Mouse (Mus musculus) adrenal gland, adult (tissue): ENCODE data around the gene Vps13c.

Experiments
- DNase-seq, 2 experiments: peaks; one replicate each; pipeline ENCODE4 v3.0.0; 2022 to 2023; ENCODE audit warnings: low spot score in 1 of 2; ENCODE audit not compliant: inconsistent age in 2 of 2

The Vps13c gene

DNA sequence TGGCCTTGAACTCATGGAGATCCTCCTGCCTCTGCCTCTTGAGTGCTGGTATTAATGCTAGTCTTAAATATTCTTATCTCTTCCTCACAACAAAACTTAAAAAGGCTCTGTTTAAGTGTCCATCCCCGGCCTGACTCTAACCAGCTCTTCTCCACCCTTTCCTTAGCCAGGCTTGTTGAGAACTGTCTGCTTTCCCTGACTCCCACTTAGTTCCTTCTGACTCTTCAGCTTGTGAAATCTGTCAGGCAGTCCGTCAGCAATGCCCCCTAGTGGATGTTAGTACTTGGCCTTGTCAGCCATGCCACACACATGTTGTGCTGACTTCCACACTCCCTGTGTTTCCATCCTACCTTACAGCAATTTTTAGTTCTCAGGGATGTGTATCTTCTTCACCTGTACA is 35.1 kb downstream of the Vps13c start:
- DNase-seq: peak in 1 of 2 experiments; percentile 81

DNA sequence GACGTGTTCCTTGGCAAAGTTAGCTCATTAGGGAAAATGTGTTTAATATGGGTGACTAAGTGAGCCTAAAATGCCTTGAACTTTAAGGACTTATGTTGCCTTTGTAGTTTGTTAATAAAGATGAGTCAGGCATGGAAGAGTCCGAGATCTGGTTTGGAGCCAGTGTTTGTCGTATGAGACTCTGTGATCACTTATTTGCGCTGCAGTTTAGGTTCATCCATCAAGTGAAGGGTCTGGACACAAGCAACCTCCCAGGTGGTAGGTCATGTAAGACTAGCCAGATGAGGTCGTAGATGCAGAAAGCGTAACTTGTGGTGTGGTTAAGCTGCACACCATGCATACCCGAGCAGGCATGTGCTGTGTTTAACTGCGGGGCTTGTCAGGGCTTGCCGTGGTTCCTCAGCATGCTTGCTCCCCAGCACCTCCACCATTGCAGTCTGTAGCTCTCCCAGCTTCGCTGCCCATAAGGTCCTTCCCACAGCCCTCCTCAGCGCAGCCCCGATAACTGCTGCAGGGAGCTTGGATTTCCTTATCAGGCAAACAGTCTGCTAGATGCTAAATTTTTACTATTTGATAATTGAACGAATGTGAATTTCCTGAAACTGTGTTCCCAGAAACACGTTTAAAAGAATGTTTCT is 37.0 kb downstream of the Vps13c start:
- peak; percentile 34 to 85 for DNase-seq

DNA sequence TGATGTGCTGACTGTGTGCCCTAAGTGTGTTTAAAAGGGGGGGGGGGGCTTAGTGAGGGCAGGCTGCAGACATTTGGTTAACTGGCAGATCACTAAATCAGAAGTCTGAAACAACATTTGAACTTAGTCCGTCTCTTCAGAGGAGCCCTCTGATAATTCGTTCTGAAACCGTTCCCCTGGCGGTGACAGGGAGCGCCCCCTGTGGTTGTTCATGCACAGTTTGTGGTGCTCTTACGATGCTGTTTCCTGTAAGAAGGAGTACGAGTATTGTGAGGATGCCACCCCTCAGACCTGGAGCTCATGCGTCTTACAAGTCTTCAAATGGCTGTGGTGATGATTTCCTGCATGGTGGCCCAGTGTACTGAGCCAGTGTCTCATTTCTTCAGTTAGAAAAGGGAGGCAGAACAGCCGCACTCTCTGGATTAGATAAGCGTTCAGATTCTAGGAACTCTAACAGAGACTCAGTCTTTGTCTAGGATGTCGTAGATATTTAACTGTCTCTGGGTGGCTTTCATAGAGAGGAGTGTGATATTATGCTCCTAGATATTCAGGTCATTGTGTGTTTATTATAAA is 38.1 kb downstream of the Vps13c start:
- DNase-seq: no peak

DNA sequence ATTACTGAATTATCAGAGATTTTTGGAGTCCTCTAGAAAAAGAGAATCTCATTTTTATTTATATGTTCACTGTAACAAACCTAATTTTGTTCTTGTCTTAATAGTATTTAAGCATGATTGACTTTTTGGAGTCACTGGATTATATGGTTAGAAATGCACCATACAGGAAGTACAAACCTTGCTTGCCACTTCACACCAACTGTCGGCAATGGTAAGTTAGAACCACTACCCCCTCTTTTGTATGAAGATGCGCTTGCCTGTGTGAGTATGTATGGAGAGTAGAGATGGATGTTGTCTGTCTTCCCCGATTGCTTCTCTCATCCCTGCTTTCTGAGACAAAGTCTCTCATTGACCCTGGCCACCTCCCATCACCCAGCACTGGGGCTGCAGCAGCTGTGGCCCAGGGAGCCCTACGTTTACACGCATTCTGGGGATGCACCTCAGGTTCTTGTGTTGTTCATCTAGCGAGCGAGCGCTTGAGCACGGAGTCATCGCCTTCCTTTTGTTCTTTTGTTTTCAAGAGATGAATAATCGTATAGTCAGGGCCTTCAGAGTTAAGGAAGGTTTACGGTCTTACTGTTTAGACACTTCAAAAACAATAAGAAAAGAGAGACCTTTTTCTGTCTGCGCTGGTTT is 43.3 kb downstream of the Vps13c start:
- no peak for DNase-seq

DNA sequence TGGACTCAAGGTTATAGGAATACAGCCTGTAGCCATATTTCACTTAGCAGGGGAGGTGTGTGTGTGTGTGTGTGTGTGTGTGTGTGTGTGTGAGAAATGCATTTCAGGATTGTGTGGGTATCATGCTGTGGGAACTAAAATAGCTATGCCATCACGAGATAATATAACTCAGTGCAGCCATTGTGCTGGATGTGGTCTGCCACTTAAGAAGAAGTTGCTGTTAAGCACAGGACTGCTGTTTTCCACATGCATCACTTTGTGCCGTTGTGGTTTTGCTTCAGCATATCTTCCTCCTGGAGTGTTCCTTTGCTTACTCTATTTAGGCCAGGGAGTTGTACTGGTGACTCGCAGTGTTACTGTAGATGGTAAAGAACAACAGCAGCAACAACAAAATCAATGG is 43.9 kb downstream of the Vps13c start:
- DNase-seq: no peak

DNA sequence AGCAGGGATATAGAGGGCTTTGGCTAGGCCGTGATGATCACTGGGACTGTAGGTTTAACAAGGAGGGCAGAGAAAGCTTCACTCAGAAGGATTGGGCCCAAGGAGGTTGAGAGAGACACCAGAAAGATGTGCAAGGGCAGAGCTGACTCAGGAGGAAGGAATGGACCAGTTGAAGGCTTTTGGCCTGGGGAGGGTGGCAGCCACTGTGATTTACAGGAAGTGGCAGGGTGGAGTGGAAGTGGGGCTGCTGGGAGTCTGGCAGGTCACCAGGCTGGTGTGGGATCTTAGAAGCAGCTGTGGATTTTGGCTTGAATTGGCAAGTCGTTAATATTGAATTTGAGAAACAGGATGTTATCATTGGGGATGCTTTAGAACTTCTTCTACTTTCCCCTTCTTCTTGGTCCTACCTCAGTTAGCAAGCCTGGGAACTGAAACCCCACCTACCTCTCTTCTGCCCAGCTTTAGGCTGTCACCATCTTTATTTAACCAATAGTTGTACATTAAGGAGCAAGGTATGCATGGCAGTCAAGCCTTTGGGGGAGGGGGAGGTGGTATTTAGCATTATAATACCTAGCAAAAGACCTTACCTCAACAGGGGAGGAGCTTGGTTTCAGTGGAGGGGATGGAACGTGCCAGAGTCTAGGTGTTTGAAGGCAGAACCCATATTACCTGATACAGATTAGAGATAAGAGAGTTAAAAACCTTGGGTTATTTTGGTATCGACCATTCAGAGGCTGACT is 47.0 kb downstream of the Vps13c start:
- DNase-seq: peak; percentile 23 to 62

DNA sequence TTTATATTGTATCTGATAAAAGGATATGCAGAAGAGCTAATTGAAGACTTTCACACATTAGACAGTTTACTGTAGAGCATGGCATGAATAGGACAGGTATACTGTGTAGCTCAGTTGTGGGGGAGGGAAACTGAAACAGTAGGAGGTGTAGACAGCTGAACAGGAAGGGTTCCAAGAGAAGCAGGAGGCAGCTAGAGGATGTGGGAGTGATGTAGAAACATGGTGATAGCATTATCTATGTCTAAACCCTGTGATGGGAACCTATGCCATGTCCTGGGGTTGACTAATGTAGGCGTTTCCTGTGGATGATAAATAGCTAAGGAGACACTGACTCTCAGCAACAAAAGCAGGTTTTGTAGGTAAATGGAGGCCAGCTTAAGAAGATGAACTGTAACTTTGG is 53.3 kb downstream of the Vps13c start:
- no peak for DNase-seq

DNA sequence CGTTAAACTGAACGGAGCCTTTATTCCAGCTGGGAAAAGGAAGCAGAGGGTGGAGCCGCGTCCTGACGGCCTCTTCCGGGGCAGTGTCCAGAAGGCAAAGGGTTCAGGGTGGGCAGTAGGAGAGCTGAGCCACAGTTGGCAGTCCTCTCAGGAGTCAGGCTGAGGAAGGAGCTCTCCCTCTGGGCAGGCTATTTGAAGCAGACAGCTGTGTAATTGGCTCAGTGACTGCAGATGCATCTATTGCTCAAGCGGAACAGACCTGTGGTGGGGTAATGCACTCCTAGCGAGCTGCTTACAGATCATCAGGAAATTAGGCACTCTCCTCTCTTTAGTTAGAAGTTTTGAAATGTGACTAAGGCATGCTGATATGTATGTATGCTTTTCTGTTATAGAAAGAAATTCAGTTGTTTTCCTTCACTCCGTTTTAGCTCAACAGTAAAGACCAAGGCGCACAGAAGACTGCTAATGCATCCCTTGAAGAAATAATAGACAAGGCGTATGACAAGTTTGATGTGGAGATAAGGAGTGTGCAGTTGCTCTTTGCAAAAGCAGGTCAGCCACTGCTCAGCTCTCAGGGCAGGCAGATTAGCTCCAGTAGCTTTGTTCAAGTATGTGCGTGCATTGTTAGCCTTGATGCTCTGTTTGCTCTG is 56.6 kb downstream of the Vps13c start:
- peak in 1 of 2 experiments; percentile 30 for DNase-seq

DNA sequence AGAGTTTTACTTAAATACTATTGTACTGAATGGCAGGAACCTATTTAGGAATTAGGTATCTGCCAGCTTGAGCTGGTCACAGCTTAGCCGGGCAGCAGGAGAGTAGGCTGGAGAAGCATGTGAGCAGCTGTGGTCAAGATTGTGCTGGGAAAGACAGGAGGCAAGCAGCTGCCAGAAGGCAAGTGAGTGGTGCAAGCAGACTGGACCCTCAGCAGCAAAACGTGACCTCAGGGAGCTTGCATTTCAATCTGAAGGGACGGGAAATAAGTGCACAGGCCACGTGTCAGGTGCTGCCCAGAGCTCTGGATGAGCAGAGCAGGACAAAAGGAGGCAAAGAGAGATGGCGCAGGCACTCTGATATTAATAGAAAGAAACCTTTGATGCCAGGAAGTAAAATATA is 60.2 kb downstream of the Vps13c start:
- no peak for DNase-seq

DNA sequence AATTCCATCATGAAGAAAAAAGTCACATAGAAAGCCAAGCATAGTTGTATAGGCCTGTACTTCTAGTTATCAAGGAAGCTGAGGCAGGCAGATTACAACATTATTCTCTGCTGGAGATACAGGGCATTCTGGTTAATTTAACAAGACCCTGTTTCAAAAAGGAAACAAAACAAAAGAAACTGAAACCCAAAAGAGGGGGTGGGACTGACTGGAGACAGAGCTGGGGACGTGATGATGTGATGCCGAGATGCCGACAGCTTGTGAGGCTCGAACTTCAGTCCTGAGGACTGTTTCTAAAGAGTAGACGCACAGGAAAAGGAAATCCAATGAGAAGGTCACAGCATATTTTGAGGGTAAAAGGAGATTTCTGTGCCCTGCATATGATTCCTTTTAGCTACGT is 64.2 kb downstream of the Vps13c start:
- no peak for DNase-seq

DNA sequence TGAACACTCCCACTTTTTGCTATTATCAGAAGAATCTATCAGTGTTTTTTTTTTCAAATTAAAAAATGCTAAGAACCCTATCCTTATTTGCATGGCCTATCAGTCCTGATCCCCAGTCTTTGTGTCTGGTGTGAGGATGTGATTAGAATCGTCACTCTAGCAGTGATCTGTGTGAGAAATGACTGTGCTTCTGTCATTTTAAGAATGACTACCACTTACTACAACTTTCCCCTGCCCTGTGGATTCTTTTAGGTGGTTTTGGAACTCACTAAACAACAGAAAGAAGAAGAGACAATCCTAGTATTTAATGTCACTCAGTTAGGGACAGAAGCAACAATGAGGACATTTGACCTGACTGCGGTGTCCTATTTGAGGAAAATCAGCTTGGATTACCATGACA is 65.3 kb downstream of the Vps13c start:
- no peak for DNase-seq

DNA sequence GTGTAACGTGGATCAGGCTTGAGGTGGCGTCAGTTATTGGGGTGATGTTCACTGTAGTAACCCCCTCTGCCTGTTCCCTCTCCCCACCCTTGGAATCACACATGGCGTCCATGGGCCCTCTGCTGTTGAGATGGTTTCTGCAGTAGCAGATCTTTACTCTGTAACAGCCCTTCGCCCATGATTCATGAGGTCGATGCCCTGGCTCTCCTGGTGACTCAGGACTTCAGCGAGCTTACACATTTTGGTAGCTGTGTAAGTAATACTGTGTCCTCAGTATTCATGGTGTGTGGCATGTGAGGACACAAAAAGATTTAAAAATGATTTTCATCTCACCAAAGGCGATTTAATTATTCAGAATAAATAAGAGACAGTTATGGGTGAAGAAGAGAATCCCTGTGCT is 74.5 kb downstream of the Vps13c start:
- DNase-seq: peak; percentile 49 to 68

DNA sequence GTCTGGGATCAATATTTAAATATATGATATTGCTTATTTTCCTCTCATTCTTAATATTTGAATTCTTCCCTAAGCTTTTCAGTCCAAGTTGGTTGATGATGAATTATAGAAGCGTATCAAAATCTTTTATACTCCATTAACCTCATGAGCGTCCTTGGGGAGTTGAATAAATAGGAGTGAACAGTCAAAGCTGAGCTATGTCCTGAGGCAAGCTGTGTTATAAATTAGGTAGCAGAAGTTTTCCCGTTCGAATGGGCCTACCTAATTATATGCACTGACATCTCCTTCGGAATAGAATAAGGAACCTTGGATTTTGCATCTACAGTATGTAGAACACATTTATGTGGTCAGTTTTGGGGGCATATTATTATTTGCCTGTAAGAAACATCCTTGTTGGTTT is 82.2 kb downstream of the Vps13c start:
- no peak for DNase-seq

DNA sequence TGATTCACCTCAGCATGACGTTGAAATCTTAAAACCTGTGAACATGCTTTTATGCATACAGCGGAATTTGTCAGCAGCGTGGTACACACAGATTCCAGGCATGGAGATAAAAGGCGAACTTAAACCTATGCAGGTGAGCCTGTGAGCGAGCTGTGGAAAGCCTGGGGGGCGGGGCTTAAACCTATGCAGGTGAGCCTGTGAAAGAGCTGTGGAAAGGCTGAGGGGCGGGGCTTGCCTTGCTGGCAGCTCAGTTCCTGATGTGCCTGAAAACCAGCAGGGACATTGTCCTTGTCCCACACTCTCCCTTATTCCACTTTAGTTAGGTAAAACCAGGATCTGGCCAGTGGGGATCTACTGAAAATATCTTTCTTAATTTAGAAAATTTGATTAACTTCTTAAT is 90.4 kb downstream of the Vps13c start:
- no peak for DNase-seq

DNA sequence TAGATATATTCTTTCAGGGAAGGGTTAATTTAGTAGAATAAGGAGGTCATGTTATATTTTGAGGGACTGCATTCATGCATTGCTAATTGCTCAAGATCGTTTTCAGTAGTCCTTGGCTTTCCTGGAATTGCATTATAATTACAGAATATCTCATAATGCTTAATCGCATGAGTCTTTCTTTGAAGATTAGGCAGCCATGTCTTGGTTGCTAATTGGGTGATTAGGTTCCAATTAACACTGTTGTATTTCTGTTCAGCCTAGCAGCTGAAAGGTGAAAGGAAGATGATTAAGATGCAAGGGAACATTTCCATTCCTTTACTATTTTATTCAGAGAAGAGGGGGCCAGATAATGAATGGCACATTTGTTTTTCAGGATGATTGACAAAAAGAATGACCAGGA is 97.1 kb downstream of the Vps13c start:
- no peak for DNase-seq

DNA sequence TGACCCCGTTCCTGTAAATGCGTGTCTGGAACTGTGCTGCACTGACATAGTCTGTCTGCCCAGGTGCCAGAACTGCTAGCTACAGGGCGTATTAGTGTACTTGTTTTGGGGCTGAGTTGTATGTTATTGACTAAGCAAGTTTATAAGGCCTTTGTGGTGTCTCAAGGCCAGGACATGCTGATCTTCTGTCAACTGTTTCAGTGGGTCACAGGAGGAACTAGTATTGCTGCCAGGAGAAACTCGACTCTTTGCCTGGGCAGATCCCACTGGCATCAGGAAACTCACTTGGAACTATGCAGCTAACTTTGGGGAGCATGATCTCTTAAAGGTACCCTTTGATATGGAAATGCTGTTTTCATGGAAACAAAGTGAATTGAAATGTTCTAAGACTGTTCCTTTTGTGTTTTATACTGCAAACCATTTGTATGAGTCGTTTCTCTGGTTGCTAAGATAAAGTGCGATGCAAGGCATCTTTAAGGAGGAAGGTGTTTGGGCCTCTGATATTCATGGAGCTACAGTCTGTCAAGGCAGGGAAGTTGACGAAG is 115.3 kb downstream of the Vps13c start:
- DNase-seq: peak in 1 of 2 experiments; percentile 38

DNA sequence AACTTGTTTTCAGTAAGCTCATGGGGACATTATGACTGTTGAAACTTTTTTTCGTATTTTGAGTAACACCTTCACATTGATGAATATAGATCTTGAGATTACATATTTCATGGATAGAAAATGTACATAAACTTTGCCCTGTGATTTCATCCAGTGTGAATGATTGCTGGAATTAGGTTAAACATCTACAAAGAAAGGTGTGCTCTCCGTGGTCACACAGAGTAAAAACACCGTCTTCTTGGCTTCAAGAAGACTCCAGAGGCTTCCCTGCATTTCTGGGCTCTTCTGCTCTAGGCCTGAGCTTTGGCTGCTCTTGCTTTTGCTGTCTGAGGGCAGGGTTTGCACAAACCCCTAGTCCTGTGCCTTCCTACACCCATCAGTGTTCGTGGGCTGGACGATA is 121.8 kb downstream of the Vps13c start:
- no peak for DNase-seq

DNA sequence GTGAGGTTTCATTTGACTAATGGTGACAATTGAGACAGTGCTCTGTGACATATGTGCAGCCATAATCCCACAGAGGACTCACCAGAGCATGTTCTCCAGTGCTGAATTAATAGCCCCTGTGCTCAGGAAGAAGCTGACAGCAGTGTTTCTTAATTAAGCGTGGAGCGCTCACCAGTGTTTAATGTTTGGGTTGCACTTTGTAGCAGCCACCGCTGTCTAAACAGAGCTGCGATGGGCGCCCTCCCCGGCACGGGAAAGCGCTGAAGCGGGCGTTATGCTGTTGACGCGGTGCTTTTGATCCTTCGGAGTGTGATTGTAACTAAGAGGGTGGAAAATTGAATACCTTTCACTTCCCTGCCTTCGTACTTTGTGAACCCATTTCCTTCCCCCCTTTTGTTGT is 125.7 kb downstream of the Vps13c start:
- DNase-seq: no peak

DNA sequence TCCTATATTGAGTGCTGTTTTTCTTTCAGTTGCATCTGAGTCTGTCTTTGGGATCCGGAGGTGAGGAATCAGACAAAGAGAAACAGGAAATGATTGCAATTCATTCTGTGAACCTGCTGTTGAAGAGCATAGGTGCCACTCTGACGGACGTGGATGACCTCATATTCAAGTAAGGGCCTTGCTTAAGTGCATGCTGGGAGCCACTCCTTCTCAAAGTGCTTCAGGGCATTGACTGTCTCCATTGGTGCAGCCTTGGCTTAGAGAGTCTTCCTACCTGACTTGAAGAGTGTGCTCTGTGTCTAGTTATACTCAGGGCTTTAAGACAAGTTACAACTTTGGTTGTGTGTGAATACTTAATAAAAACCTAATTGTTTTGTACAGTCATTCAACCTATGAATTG is 126.8 kb downstream of the Vps13c start:
- DNase-seq: no peak

DNA sequence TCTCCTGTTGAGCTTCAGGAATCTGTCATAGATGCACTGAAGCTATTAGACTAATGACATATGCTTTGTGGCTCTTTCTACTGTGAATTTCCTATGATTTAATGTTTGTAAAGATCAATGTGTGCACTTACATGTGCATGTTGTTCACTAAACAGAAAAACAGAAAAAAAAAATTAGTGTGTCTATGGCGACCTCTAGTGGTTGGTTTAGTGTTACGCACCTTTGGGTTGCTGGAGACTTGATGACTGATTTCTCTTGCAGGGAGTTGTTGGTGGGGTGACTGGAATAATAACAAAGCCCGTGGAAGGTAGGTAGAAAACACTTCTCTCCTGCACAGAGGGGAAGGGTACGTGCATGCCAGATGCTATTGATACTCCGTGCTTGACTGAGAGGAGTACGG is 133.3 kb downstream of the Vps13c start:
- peak in 1 of 2 experiments; percentile 61 for DNase-seq

DNA sequence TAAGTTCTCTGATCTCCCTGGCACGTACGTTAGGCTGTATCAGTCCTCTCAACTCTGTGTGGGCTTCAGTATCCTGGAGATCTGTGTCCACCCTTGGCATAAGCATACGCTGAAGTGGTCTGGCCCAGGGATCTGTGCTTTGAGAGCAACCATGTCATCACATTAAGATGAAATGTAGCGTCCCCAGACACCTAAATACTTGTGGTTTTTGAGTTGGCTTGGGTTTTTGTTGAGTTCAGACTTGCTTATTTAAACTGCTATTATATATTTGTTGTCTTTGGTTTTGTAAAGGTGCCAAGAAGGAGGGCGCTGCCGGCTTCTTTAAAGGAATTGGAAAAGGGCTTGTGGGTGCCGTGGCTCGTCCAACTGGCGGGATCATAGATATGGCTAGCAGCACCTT is 135.3 kb downstream of the Vps13c start:
- no peak for DNase-seq
